Mouse (Mus musculus): ENCODE results near the gene Cyp2u1.
"Not testable (repeated sequence)": the region's sequence is repeated elsewhere in the genome, so short reads cannot be mapped to it uniquely, and the experiment has no call there.

Gene Cyp2u1

GRCm38 (mm10) chr3:131302452-131303319 is at the start of gene Cyp2u1:
Gene Cyp2u1 (minus strand): TSS chr3:131303227.
- ATAC-seq (ENCODE audit: low TSS enrichment) = peak; percentile 96

GRCm38 (mm10) chr3:131350539-131350938 is 47.5 kb upstream of the Cyp2u1 start:
- ATAC-seq (ENCODE audit: low TSS enrichment) = no peak

GRCm38 (mm10) chr3:131349013-131349412 is 46.0 kb upstream of the Cyp2u1 start:
- ATAC-seq (ENCODE audit: low TSS enrichment) = no peak

- ATAC-seq (ENCODE audit: low TSS enrichment) = no peak
Observed at GRCm38 (mm10) chr3:131348579-131348950, 45.5 kb upstream of the Cyp2u1 start.

GRCm38 (mm10) chr3:131347831-131348578 is 45.0 kb upstream of the Cyp2u1 start:
- ATAC-seq (ENCODE audit: low TSS enrichment) = no peak

GRCm38 (mm10) chr3:131345903-131346302 is 42.9 kb upstream of the Cyp2u1 start:
- ATAC-seq (ENCODE audit: low TSS enrichment) = no peak

- ATAC-seq (ENCODE audit: low TSS enrichment) = no peak
Observed at GRCm38 (mm10) chr3:131343311-131343710, 40.3 kb upstream of the Cyp2u1 start.

GRCm38 (mm10) chr3:131340885-131341284 is 37.9 kb upstream of the Cyp2u1 start:
- no peak for ATAC-seq (ENCODE audit: low TSS enrichment)

GRCm38 (mm10) chr3:131339280-131339679 is 36.3 kb upstream of the Cyp2u1 start:
- no peak for ATAC-seq (ENCODE audit: low TSS enrichment)

GRCm38 (mm10) chr3:131337749-131338148 is 34.7 kb upstream of the Cyp2u1 start:
- ATAC-seq (ENCODE audit: low TSS enrichment) = not testable (repeated sequence)

- no peak for ATAC-seq (ENCODE audit: low TSS enrichment)
Observed at GRCm38 (mm10) chr3:131336629-131337028, 33.6 kb upstream of the Cyp2u1 start.

- ATAC-seq (ENCODE audit: low TSS enrichment) = no peak
Observed at GRCm38 (mm10) chr3:131335117-131335547, 32.1 kb upstream of the Cyp2u1 start.

- ATAC-seq (ENCODE audit: low TSS enrichment) = no peak
Observed at GRCm38 (mm10) chr3:131327189-131327588, 24.2 kb upstream of the Cyp2u1 start.

GRCm38 (mm10) chr3:131326637-131327036 is 23.6 kb upstream of the Cyp2u1 start:
- ATAC-seq (ENCODE audit: low TSS enrichment) = no peak

- no peak for ATAC-seq (ENCODE audit: low TSS enrichment)
Observed at GRCm38 (mm10) chr3:131322081-131322815, 19.2 kb upstream of the Cyp2u1 start.

- ATAC-seq (ENCODE audit: low TSS enrichment) = peak; percentile 95
Observed at GRCm38 (mm10) chr3:131320184-131320583, 17.2 kb upstream of the Cyp2u1 start.

GRCm38 (mm10) chr3:131318211-131318610 is 15.2 kb upstream of the Cyp2u1 start:
- no peak for ATAC-seq (ENCODE audit: low TSS enrichment)

- ATAC-seq (ENCODE audit: low TSS enrichment) = no peak
Observed at GRCm38 (mm10) chr3:131317126-131317525, 14.1 kb upstream of the Cyp2u1 start.

- no peak for ATAC-seq (ENCODE audit: low TSS enrichment)
Observed at GRCm38 (mm10) chr3:131315957-131316510, 13.0 kb upstream of the Cyp2u1 start.

- ATAC-seq (ENCODE audit: low TSS enrichment) = no peak
Observed at GRCm38 (mm10) chr3:131312340-131312739, 9.3 kb upstream of the Cyp2u1 start.

- ATAC-seq (ENCODE audit: low TSS enrichment) = no peak
Observed at GRCm38 (mm10) chr3:131310572-131310971, 7.5 kb upstream of the Cyp2u1 start.

GRCm38 (mm10) chr3:131307811-131308210 is 4.8 kb upstream of the Cyp2u1 start:
- no peak for ATAC-seq (ENCODE audit: low TSS enrichment)

Data from frontal cortex, adult (tissue).